Mouse (Mus musculus) intestine, postnatal 0 days (tissue): ENCODE results near the gene Mtfr1l. TPM values are rescaled to one million over a fixed set of nuclear protein-coding genes. Genes with fewer than 3 reads are reported as not detected.

Experiments used
- ATAC-seq: fragments of 200-750 bp; cut with Nextera tagmentation; 2 replicates; pipeline ENCODE4 v1.8.0; 2017; ENCODE audit warnings: mild to moderate bottlenecking, moderate TSS enrichment, moderate library complexity
- H3K27ac ChIP-seq: fragments of 300-500 bp; sonication (generic); 2 replicates; pipeline ENCODE4 v1.5.1; 2014; ENCODE audit warnings: mild to moderate bottlenecking, low read depth, low read length, moderate library complexity
- H3K27me3 ChIP-seq: fragments of 300-500 bp; sonication (generic); replicated peaks from 2 replicates; pipeline ENCODE4 v1.6.1; 2014; ENCODE audit warnings: low read length, mixed read lengths; ENCODE audit not compliant: control insufficient read depth, insufficient read depth
- H3K36me3 ChIP-seq: fragments of 300-500 bp; sonication (generic); 2 replicates; pipeline ENCODE4 v1.6.1; 2014; ENCODE audit warnings: mild to moderate bottlenecking, moderate library complexity; ENCODE audit not compliant: control insufficient read depth, insufficient read depth
- H3K4me1 ChIP-seq: fragments of 300-500 bp; sonication (generic); replicated peaks from 2 replicates; pipeline ENCODE4 v1.6.1; 2014; ENCODE audit warnings: antibody characterized with exemption, low read length, mixed read lengths; ENCODE audit not compliant: control insufficient read depth, insufficient read depth
- H3K4me2 ChIP-seq: fragments of 300-500 bp; sonication (generic); replicated peaks from 2 replicates; pipeline ENCODE4 v1.6.1; 2014; ENCODE audit warnings: low read depth, mild to moderate bottlenecking, moderate library complexity
- H3K4me3 ChIP-seq: fragments of 300-500 bp; sonication (generic); 2 replicates; pipeline ENCODE4 v1.5.1; 2014; ENCODE audit warnings: low read depth, low read length
- H3K9ac ChIP-seq: fragments of 300-500 bp; sonication (generic); 2 replicates; pipeline ENCODE4 v1.6.1; 2014; ENCODE audit warnings: mild to moderate bottlenecking, low read depth, low read length
- H3K9me3 ChIP-seq: fragments of 300-500 bp; sonication (generic); 2 replicates; pipeline ENCODE4 v1.6.1; 2016; ENCODE audit warnings: mixed run types; ENCODE audit not compliant: control insufficient read depth
- CTCF ChIP-seq: sonication (generic); IDR thresholded peaks from 2 replicates; pipeline ENCODE4 v1.5.1; 2016; ENCODE audit warnings: low read depth, mild to moderate bottlenecking, control low read depth, antibody characterized with exemption, moderate library complexity
- WGBS: fragments of 180-500 bp; shearing (Covaris S2); extraction: QIAGEN DNeasy Blood & Tissue Kit; methylation state at CpG from one replicate; pipeline ENCODE4 v1.1.7; 2014; 5-methylcytosine and 5-hydroxymethylcytosine counted together
- polyA plus RNA-seq: library from polyadenylated mRNA; unstranded; fragments of >200 nt; fragmentation: Nextera tagmentation; extraction: Ambion mirVana; gene quantifications from 2 replicates; pipeline ENCODE4 v1.2.1, GENCODE M21; 2015

Gene Mtfr1l
- polyA plus RNA-seq, 1 experiment from 2014 or later: 84.5 TPM

- Histone ChIP-seq H3K9ac (no peak overlapping the region), H3K27me3 (no peaks in the 10 kb centered on the region), H3K4me2 (no peak overlapping the region), H3K4me3 (no peak overlapping the region), H3K4me1 (no peaks in the 10 kb centered on the region), H3K27ac (no peak overlapping the region), H3K9me3 (peaks cover 5% of the 10 kb centered on the region; the same call in 1 of the 2 replicates), H3K36me3 (peaks cover 7% of the 10 kb centered on the region; the same call in 1 of the 2 replicates)
- peak; percentile 48 for TF ChIP-seq CTCF
- ATAC-seq: no peak
- WGBS: 95% methylated on average over 8 of the region's 8 CpGs
Measured at GRCm38 (mm10) chr4:134549899-134550298, 14.7 kb upstream of the Mtfr1l start.

- 0 out of 2 replicates have a peak, but pooled peaks have one; percentile 11 for TF ChIP-seq CTCF
- Histone ChIP-seq H3K4me1 (no peaks in the 10 kb centered on the region), H3K27ac (no peak overlapping the region), H3K36me3 (peaks cover 12% of the 10 kb centered on the region; the same call in 1 of the 2 replicates), H3K4me2 (no peak overlapping the region), H3K9ac (no peak overlapping the region), H3K9me3 (peaks cover 5% of the 10 kb centered on the region; the same call in 1 of the 2 replicates), H3K27me3 (no peaks in the 10 kb centered on the region), H3K4me3 (no peak overlapping the region)
- WGBS: 66% methylated on average over 18 of the region's 18 CpGs
- no peak for ATAC-seq
Measured at GRCm38 (mm10) chr4:134548169-134548938, 13.2 kb upstream of the Mtfr1l start.

GRCm38 (mm10) chr4:134546814-134547705 is 11.9 kb upstream of the Mtfr1l start:
- no peak overlapping the region; the same call in 1 of the 2 replicates for H3K27ac ChIP-seq
- peaks cover 19% of the 10 kb centered on the region; the same call in 1 of the 2 replicates for H3K36me3 ChIP-seq
- no peak overlapping the region for H3K4me3 ChIP-seq
- 64% methylated on average over 9 of the region's 9 CpGs for WGBS
- no peaks in the 10 kb centered on the region for H3K4me1 ChIP-seq
- no peak for ATAC-seq
- peaks cover 5% of the 10 kb centered on the region; the same call in 1 of the 2 replicates for H3K9me3 ChIP-seq
- TF ChIP-seq CTCF: no peak
- H3K9ac ChIP-seq: no peak overlapping the region
- H3K4me2 ChIP-seq: no peak overlapping the region
- no peaks in the 10 kb centered on the region for H3K27me3 ChIP-seq

- H3K36me3 ChIP-seq: peaks cover 26% of the 10 kb centered on the region
- 4% methylated on average over 5 of the region's 5 CpGs for WGBS
Measured at GRCm38 (mm10) chr4:134543261-134543660, 8.1 kb upstream of the Mtfr1l start.

GRCm38 (mm10) chr4:134542726-134543125 is 7.5 kb upstream of the Mtfr1l start:
- H3K9ac ChIP-seq: no peak overlapping the region
- no peak overlapping the region for H3K4me3 ChIP-seq
- H3K4me1 ChIP-seq: no peaks in the 10 kb centered on the region
- no peak for ATAC-seq
- no peaks in the 10 kb centered on the region for H3K27me3 ChIP-seq
- H3K9me3 ChIP-seq: no peaks in the 10 kb centered on the region
- 95% methylated on average over 9 of the region's 9 CpGs for WGBS
- H3K27ac ChIP-seq: no peak overlapping the region
- no peak overlapping the region for H3K4me2 ChIP-seq
- no peak for TF ChIP-seq CTCF
- H3K36me3 ChIP-seq: peaks cover 26% of the 10 kb centered on the region

More at GRCm38 (mm10) chr4:134543261-134543660, 8.1 kb upstream of the Mtfr1l start:
- H3K4me3 ChIP-seq: no peak overlapping the region
- H3K27ac ChIP-seq: no peak overlapping the region
- H3K4me1 ChIP-seq: no peaks in the 10 kb centered on the region
- no peak overlapping the region for H3K4me2 ChIP-seq
- H3K9ac ChIP-seq: no peak overlapping the region
- ATAC-seq: peak; percentile 58
- H3K9me3 ChIP-seq: no peaks in the 10 kb centered on the region
- H3K27me3 ChIP-seq: no peaks in the 10 kb centered on the region
- TF ChIP-seq CTCF: peak; percentile 99
